Mouse (Mus musculus): ENCODE results near the gene Prkcz.

DNA sequence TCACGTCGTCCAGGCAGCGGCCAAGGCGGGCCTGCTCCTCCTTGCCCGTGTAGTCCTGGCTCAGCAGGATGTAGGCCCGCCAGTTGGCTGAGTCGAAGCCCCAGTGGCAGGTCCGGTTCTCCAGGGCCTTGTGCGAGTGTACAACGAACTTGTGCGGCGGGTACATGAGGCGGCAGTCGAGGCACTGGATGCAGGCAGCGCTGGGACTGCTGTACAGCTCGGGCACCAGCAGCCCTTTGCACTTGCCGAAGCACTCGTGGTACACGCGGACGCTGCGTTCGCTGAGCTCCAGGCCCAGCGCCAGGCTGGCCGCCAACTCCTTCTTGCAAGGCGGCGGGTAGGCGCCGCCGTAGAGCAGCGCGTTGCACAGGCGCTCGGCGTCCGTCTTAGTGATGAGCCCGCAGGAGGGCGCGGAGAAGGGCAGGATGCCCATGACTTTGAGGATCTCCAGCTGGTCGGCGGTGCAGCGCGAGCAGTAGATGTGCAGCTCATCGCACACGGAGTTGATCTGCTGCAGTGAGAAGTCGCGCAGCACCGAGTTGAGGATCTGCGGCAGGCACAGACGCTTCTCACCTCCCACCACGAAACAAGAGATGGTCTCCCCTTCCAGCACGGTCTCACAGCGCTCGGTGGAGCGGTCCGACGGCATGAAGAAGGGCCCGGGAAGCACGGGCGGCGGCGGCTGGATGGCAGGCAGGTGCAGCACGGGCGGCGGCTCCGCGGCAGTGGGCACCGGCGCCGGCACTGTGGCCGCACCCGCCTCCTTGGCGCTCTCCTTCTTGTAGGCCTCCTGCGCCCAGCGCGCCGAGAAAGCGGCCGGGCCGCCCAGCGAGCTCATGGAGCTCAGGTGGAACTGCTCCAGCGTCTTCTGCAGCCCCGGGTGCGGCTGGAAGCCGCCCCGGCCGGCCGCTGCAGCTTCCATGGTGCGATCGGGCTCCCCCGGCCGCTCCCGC, 139.3 kb downstream of the Prkcz start:
- TF ChIP-seq CTCF (IDR thresholded peaks at IDR 0.05; ENCODE audit: extremely low read depth, insufficient read length, insufficient replicate concordance, low read depth, low read length) (no peak), POLR2A (IDR thresholded peaks at IDR 0.05; ENCODE audit: low read depth, low read length) (no peak)
